Mouse (Mus musculus) lung, embryonic 14.5 days (tissue): ENCODE results near the gene Nono. TPM values are rescaled to one million over a fixed set of nuclear protein-coding genes. Genes with fewer than 3 reads are reported as not detected.

Experiments
- ATAC-seq: fragments of 200-750 bp; cut with Nextera tagmentation; 2 replicates; pipeline ENCODE4 v1.8.0; 2017; ENCODE audit warnings: mild to moderate bottlenecking, moderate TSS enrichment, moderate library complexity; ENCODE audit not compliant: insufficient read depth
- DNase-seq: peaks from one replicate; pipeline ENCODE4 v3.0.0-alpha.2; 2015
- H3K27ac ChIP-seq: fragments of 300-500 bp; sonication (generic); 2 replicates; pipeline ENCODE4 v1.5.1; 2014; ENCODE audit warnings: low read depth, mild to moderate bottlenecking, moderate library complexity
- H3K27me3 ChIP-seq: fragments of 300-500 bp; sonication (generic); 2 replicates; pipeline ENCODE4 v1.6.1; 2014; ENCODE audit warnings: low read length, control low read depth; ENCODE audit not compliant: insufficient read depth
- H3K36me3 ChIP-seq: fragments of 300-500 bp; sonication (generic); 2 replicates; pipeline ENCODE4 v1.6.1; 2014; ENCODE audit warnings: control low read depth; ENCODE audit not compliant: insufficient read depth
- H3K4me1 ChIP-seq: fragments of 300-500 bp; sonication (generic); 2 replicates; pipeline ENCODE4 v1.6.1; 2014; ENCODE audit warnings: antibody characterized with exemption, control low read depth; ENCODE audit not compliant: insufficient read depth
- H3K4me2 ChIP-seq: fragments of 300-500 bp; sonication (generic); 2 replicates; pipeline ENCODE4 v1.6.1; 2014; ENCODE audit warnings: mild to moderate bottlenecking
- H3K4me3 ChIP-seq: fragments of 300-500 bp; sonication (generic); 2 replicates; pipeline ENCODE4 v1.5.1; 2014; ENCODE audit warnings: low read depth, low read length
- H3K9ac ChIP-seq: fragments of 300-500 bp; sonication (generic); 2 replicates; pipeline ENCODE4 v1.6.1; 2014
- H3K9me3 ChIP-seq: fragments of 300-500 bp; sonication (generic); 2 replicates; pipeline ENCODE4 v1.6.1; 2016; ENCODE audit warnings: low read depth, low read length, control low read depth
- CTCF ChIP-seq: IDR thresholded peaks from 2 replicates; pipeline ENCODE4 v1.5.1; 2016; ENCODE audit warnings: antibody characterized with exemption, low read depth
- WGBS: fragments of 180-500 bp; shearing (Covaris S2); extraction: QIAGEN DNeasy Blood & Tissue Kit; methylation state at CpG from one replicate; pipeline ENCODE4 v1.1.7; 2014; 5-methylcytosine and 5-hydroxymethylcytosine counted together
- polyA plus RNA-seq: library from polyadenylated mRNA; unstranded; fragments of >200 nt; fragmentation: Nextera tagmentation; extraction: Ambion mirVana; gene quantifications from 2 replicates; pipeline ENCODE4 v1.2.1, GENCODE M21; 2014

Gene Nono
- 452 and 463 TPM in 2 replicates for polyA plus RNA-seq

GRCm38 (mm10) chrX:101429142-101429949 lies at the start of gene Nono:
Gene Nono (plus strand): TSS chrX:101429318.
- WGBS, result 11% methylated on average over 50 of the region's 51 CpGs
- ATAC-seq, result peak; percentile 96

DNA sequence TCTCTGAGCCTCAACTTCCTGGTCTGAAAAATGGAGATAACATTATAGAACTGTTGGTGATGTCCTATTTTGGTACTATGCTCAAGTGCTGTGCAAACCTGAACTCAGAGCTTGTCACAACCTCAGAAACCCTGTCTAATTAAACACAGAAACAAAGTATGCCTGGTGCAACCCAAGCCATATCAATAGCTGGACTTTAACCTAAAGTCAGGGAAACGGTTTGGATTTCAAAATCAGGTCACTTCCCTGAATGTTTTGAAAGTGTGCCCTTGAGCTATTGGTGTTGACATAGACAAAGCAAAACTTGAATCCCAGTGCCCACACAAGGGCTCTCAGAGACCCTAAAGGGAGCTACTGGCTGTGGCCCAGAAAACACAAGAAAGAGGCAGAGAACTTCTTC lies 49.4 kb upstream of the Nono start:
- 67% methylated on average over 1 of the region's 1 CpGs for WGBS

More at GRCm38 (mm10) chrX:101429142-101429949, at the start of gene Nono:
- peak within 1 kb of the TSS; percentile 90 for H3K9ac ChIP-seq
- no peaks in the 10 kb centered on the region for H3K4me1 ChIP-seq
- peak; percentile 97 for DNase-seq
- H3K27me3 ChIP-seq, result no peaks in the 10 kb centered on the region
- peaks cover 24% of the 10 kb centered on the region for H3K36me3 ChIP-seq
- peak within 1 kb of the TSS; percentile 59 for H3K4me3 ChIP-seq
- peak within 1 kb of the TSS; percentile 63 for H3K4me2 ChIP-seq
- H3K9me3 ChIP-seq, result no peaks in the 10 kb centered on the region
- H3K27ac ChIP-seq, result peak within 1 kb of the TSS; percentile 97
- peak; percentile 45 for TF ChIP-seq CTCF

DNA sequence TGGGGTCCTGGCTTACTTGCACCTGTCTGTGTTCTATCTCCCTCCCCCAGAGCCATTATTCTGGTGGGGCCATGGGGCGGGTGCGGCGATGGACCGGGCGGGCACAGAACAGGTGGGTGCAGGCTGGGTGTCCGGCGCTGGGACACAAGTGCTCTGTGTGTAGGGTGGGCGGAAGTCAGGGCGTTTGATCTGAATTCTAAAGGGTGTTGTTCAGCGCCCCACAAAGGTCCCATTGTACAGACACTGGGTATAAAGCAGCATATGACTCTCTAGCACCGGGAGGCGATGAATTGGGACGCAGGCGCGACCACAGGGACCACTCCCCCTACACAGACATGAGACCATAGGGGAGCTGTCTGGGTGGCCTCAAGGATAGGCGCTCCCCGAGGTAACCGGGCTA lies 45.7 kb upstream of the Nono start:
- no peaks in the 10 kb centered on the region for H3K36me3 ChIP-seq
- ATAC-seq (no peak), DNase-seq (no peak)
- 30% methylated on average over 18 of the region's 18 CpGs for WGBS
- H3K4me3 ChIP-seq, result no peak overlapping the region
- no peaks in the 10 kb centered on the region for H3K9me3 ChIP-seq
- H3K27me3 ChIP-seq, result peaks cover 32% of the 10 kb centered on the region
- no peaks in the 10 kb centered on the region for H3K4me1 ChIP-seq
- no peak overlapping the region for H3K4me2 ChIP-seq
- H3K9ac ChIP-seq, result no peak overlapping the region
- H3K27ac ChIP-seq, result no peak overlapping the region
- no peak for TF ChIP-seq CTCF

More for the DNA sequence above, 49.4 kb upstream of the Nono start:
- H3K9ac ChIP-seq, result no peak overlapping the region
- no peaks in the 10 kb centered on the region for H3K9me3 ChIP-seq
- peaks cover 23% of the 10 kb centered on the region; the same call in 1 of the 2 replicates for H3K27me3 ChIP-seq
- no peak overlapping the region for H3K27ac ChIP-seq
- ATAC-seq (no peak), DNase-seq (no peak)
- H3K4me3 ChIP-seq, result no peak overlapping the region
- H3K4me2 ChIP-seq, result no peak overlapping the region
- no peaks in the 10 kb centered on the region for H3K36me3 ChIP-seq
- H3K4me1 ChIP-seq, result no peaks in the 10 kb centered on the region
- TF ChIP-seq CTCF, result no peak

- Histone ChIP-seq H3K27me3 (peaks cover 32% of the 10 kb centered on the region), H3K4me3 (peak overlapping the region; percentile 18), H3K9ac (no peak overlapping the region), H3K36me3 (no peaks in the 10 kb centered on the region), H3K4me2 (peak overlapping the region; percentile 45), H3K4me1 (no peaks in the 10 kb centered on the region), H3K9me3 (no peaks in the 10 kb centered on the region), H3K27ac (no peak overlapping the region)
- whole genome bisulfite sequencing, result 16% methylated on average over 32 of the region's 32 CpGs
- ATAC-seq (no peak), DNase-seq (no peak)
- TF ChIP-seq CTCF, result no peak
Measured at GRCm38 (mm10) chrX:101384439-101385137, 44.5 kb upstream of the Nono start.

DNA sequence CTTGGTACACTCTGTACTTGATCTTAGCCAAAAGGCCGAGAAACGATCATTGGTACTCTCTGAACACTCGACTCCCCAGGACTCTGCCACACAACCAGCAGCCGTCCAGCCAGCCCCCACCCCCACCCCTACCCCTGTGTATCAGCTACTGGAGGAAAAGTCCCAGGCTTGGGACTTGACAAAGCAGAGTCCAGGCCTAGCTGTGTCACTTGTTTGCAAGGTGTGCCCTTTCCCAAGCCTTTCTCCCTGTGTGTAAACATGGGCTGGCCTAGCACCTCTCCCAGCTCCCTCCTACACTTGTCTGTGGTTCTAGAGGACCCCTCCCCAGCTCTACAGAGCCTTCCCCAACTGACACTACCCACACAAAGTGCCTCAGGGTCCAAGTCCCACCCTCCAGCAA lies 42.9 kb upstream of the Nono start:
- Histone ChIP-seq H3K4me3 (no peak overlapping the region), H3K9ac (no peak overlapping the region), H3K4me2 (no peak overlapping the region), H3K36me3 (no peaks in the 10 kb centered on the region), H3K4me1 (no peaks in the 10 kb centered on the region), H3K27ac (no peak overlapping the region), H3K27me3 (peaks cover 32% of the 10 kb centered on the region), H3K9me3 (no peaks in the 10 kb centered on the region)
- WGBS, result 33% methylated on average over 4 of the region's 4 CpGs
- DNase-seq (no peak), ATAC-seq (no peak)
- no peak for TF ChIP-seq CTCF

GRCm38 (mm10) chrX:101388866-101389537 lies 40.1 kb upstream of the Nono start:
- Histone ChIP-seq H3K36me3 (no peaks in the 10 kb centered on the region), H3K4me3 (no peak overlapping the region), H3K4me2 (no peak overlapping the region), H3K4me1 (no peaks in the 10 kb centered on the region), H3K9ac (no peak overlapping the region), H3K27me3 (peaks cover 12% of the 10 kb centered on the region), H3K27ac (no peak overlapping the region), H3K9me3 (no peaks in the 10 kb centered on the region)
- no peak for TF ChIP-seq CTCF
- no peak for ATAC-seq
- WGBS, result 57% methylated on average over 5 of the region's 5 CpGs
- DNase-seq, result no peak
